Mouse (Mus musculus): ENCODE data around the gene Frs2.

DNA sequence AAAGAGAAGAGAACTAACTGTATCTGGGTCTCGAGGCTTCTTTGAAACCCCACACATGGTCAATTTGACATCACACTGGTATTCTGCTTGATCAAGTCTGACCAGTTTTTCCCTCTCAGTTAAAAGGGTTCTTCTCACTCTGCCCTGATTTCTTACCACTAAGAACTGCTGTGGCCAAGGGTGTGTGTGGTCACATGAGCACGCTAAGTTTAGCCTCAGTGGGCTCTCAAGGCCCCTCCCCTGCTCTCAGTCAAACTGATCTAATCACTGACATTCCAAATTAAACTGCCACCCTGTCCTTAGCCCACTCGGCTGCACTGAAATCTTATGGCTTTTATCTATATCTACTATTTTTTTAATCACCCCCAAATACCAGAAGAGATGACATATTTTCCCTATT, 32.8 kb upstream of the Frs2 start:
- no peak for TF ChIP-seq CTCF (IDR thresholded peaks at IDR 0.05; ENCODE audit: low read depth)
- no peak for TF ChIP-seq EP300 (IDR thresholded peaks at IDR 0.05; ENCODE audit: low read depth)
